In genomic region chr2:121866071-121866601, GRCm38 (mm10) we compare ENCODE assay signal across 8 mouse cellular contexts. TPM values are rescaled to one million over a fixed set of nuclear protein-coding genes. Genes with fewer than 3 reads are reported as not detected.
DNase-seq lines count a peak whose midpoint lies in the region; ATAC-seq and TF ChIP-seq lines count a peak whose summit lies in the region.

No protein-coding gene starts in this region.

- H3K9me3 ChIP-seq in heart, embryonic 14.5 days (ENCODE audit: control insufficient read depth, low read length), result no peaks in the 10 kb centered on the region
- no peaks in the 10 kb centered on the region for H3K9me3 ChIP-seq in lung, embryonic 15.5 days

- no peak for TF ChIP-seq CTCF in liver, adult 2 months (IDR thresholded peaks at IDR 0.05; ENCODE audit: low read depth, low read length)
- no peak for TF ChIP-seq CTCF in olfactory bulb, adult 2 months (IDR thresholded peaks at IDR 0.05; ENCODE audit: insufficient read depth, low read depth, low read length)

- peak overlapping the region; percentile 33; the same call in 1 of the 2 replicates for H3K9ac ChIP-seq in liver, adult 2 months (ENCODE audit: low read depth, low read length)
- peak overlapping the region; percentile 81 for H3K9ac ChIP-seq in heart, embryonic 14.5 days (ENCODE audit: low read length)
- peak overlapping the region; percentile 70 for H3K9ac ChIP-seq in lung, embryonic 15.5 days

- H3K27ac ChIP-seq in liver, adult 2 months (replicated peaks; ENCODE audit: insufficient read depth, low read depth, low read length), result no peak overlapping the region
- peak overlapping the region; percentile 53 to 70 for H3K27ac ChIP-seq in heart, embryonic 14.5 days (replicated peaks in 1 of 2; ENCODE audit: control insufficient read depth in 1 of 2, insufficient read depth in 1 of 2, low read depth in 2 of 2, low read length in 2 of 2)
- peak overlapping the region; percentile 75 for H3K27ac ChIP-seq in lung, embryonic 15.5 days
- H3K27ac ChIP-seq in olfactory bulb, adult 2 months (ENCODE audit: insufficient read depth, low read depth, low read length), result peak overlapping the region; percentile 83

- DNase-seq in liver, adult 2 months (ENCODE audit: extremely low read depth, low read depth, low spot score), result peak; percentile 10
- DNase-seq in liver, result no peak
- peak; percentile 10 for DNase-seq in c-Kit-positive CD71-positive TER-119-positive erythroid progenitor cells, embryonic 14.5 days (ENCODE audit: low spot score)
- DNase-seq in layer of hippocampus, adult 18-20 months (ENCODE audit: low spot score in 2 of 2), result peak; percentile 58 to 71
- DNase-seq in spleen, postnatal 36 days (ENCODE audit: low spot score in 2 of 2), result no peak

- H3K4me2 ChIP-seq in heart, embryonic 14.5 days (ENCODE audit: low read length), result peak overlapping the region; percentile 83
- peak overlapping the region; percentile 86 for H3K4me2 ChIP-seq in lung, embryonic 15.5 days

- H3K4me3 ChIP-seq in liver, adult 2 months (ENCODE audit: insufficient read depth, low read depth, low read length), result peak overlapping the region; percentile 87
- H3K4me3 ChIP-seq in heart, embryonic 14.5 days (ENCODE audit: control insufficient read depth in 1 of 2, insufficient read depth in 1 of 2, low read depth in 1 of 2, low read length in 2 of 2), result peak overlapping the region; percentile 57 to 67
- peak overlapping the region; percentile 75 for H3K4me3 ChIP-seq in lung, embryonic 15.5 days
- H3K4me3 ChIP-seq in olfactory bulb, adult 2 months (ENCODE audit: insufficient read depth, low read depth, low read length), result peak overlapping the region; percentile 98

- H3K36me3 ChIP-seq in liver, adult 2 months (ENCODE audit: control insufficient read depth, insufficient read depth, low read length), result no peaks in the 10 kb centered on the region
- H3K36me3 ChIP-seq in heart, embryonic 14.5 days (ENCODE audit: control insufficient read depth, insufficient read depth, low read length), result 0 out of 2 replicates have a peak, but pooled peaks cover 4% of the 10 kb centered on the region
- H3K36me3 ChIP-seq in lung, embryonic 15.5 days, result no peaks in the 10 kb centered on the region

- H3K79me2 ChIP-seq in liver, adult 2 months (ENCODE audit: control insufficient read depth, insufficient read depth, low read length), result no peaks in the 10 kb centered on the region

- TF ChIP-seq POLR2A in liver, adult 2 months (IDR thresholded peaks at IDR 0.05; ENCODE audit: extremely low read depth, insufficient read depth, low read length), result no peak
- no peak for TF ChIP-seq POLR2A in olfactory bulb, adult 2 months (IDR thresholded peaks at IDR 0.05; ENCODE audit: insufficient read depth, low read depth, low read length)

- ATAC-seq in heart, embryonic 14.5 days (ENCODE audit: insufficient number of reproducible peaks, insufficient read depth, low FRiP score, low read depth), result no peak
- no peak for ATAC-seq in lung, embryonic 15.5 days (ENCODE audit: borderline replicate concordance, extremely low read depth, low FRiP score, low TSS enrichment)

- peaks cover 8% of the 10 kb centered on the region; the same call in 1 of the 2 replicates for H3K27me3 ChIP-seq in liver, adult 2 months (ENCODE audit: control insufficient read depth, insufficient read depth, low read length)
- H3K27me3 ChIP-seq in heart, embryonic 14.5 days (ENCODE audit: control insufficient read depth, insufficient read depth, low read length), result no peaks in the 10 kb centered on the region
- H3K27me3 ChIP-seq in lung, embryonic 15.5 days, result no peaks in the 10 kb centered on the region

- peaks cover 13% of the 10 kb centered on the region for H3K4me1 ChIP-seq in liver, adult 2 months (ENCODE audit: control insufficient read depth, insufficient read depth, low read length)
- H3K4me1 ChIP-seq in heart, embryonic 14.5 days (ENCODE audit: control insufficient read depth in 2 of 2, insufficient read depth in 2 of 2, low read length in 2 of 2), result peaks cover 0 to 9% of the 10 kb centered on the region in 2 experiments; a peak in 1 of 4 replicates
- H3K4me1 ChIP-seq in lung, embryonic 15.5 days, result peaks cover 15% of the 10 kb centered on the region
- H3K4me1 ChIP-seq in olfactory bulb, adult 2 months (ENCODE audit: control insufficient read depth, insufficient read depth, low read length), result peaks cover 2% of the 10 kb centered on the region; the same call in 1 of the 2 replicates

- 4% methylated on average over 18 of the region's 18 CpGs for WGBS in liver, adult 2 months
- WGBS in heart, embryonic 14.5 days, result under 1% methylated on average over 18 of the region's 18 CpGs
- WGBS in lung, embryonic 15.5 days, result 3% methylated on average over 18 of the region's 18 CpGs
- under 1% methylated on average over 18 of the region's 18 CpGs for WGBS in olfactory bulb, adult 2 months

RNA-seq across cellular contexts. Expression of gene Casc4, which starts 0.6 kb away (rescaled TPM):
- total RNA-seq in liver, adult 2 months (2014; rRNA removed), result 5.1 TPM in 2 replicates
- 0.60 and 0.61 TPM in 2 replicates for polyA plus RNA-seq in liver, adult 2 months (2012; rRNA removed)
- polyA plus RNA-seq in heart, embryonic 14.5 days (2014; fragmentation: Nextera tagmentation; extraction: Ambion mirVana), result 15.2 and 16.4 TPM in 2 replicates
- 100 to 1,000 TPM in 1 of 2 experiments, 10 to 100 TPM in 1; 98.8 to 103 TPM for total RNA-seq in layer of hippocampus, adult 18-20 months (2021)
- polyA plus RNA-seq in lung, embryonic 15.5 days (2015; fragmentation: Nextera tagmentation; extraction: Ambion mirVana), result 18.5 and 18.8 TPM in 2 replicates
- polyA plus RNA-seq in olfactory bulb, adult 2 months (2012; ENCODE audit: insufficient read depth, insufficient read length, low replicate concordance, missing spikeins), result not detected in 2 replicates

RNA-seq across cellular contexts. Expression of gene Frmd5, which starts 59.2 kb away (rescaled TPM):
- total RNA-seq in liver, adult 2 months (2014; rRNA removed), result 0.27 TPM in 1 of 2 replicates, not detected in the other
- polyA plus RNA-seq in liver, adult 2 months (2012; rRNA removed), result 0.12 TPM in 1 of 2 replicates, not detected in the other
- polyA plus RNA-seq in heart, embryonic 14.5 days (2014; fragmentation: Nextera tagmentation; extraction: Ambion mirVana), result 38.9 and 40.8 TPM in 2 replicates
- 10 to 100 TPM; 33.5 to 37.9 TPM for total RNA-seq in layer of hippocampus, adult 18-20 months (2021)
- polyA plus RNA-seq in lung, embryonic 15.5 days (2015; fragmentation: Nextera tagmentation; extraction: Ambion mirVana), result 3.3 and 4.1 TPM in 2 replicates
- polyA plus RNA-seq in olfactory bulb, adult 2 months (2012; ENCODE audit: insufficient read depth, insufficient read length, low replicate concordance, missing spikeins), result not detected in 2 replicates

Comparison
In these comparisons a context has a peak if more than half of its experiments do, and no peak if none do; other contexts are left out.
1. DNase-seq: peak in liver, adult 2 months (single experiment), c-Kit-positive CD71-positive TER-119-positive erythroid progenitor cells, embryonic 14.5 days (single experiment) and layer of hippocampus, adult 18-20 months (2 of 2); none in liver (single experiment) and spleen, postnatal 36 days (0 of 2).
2. Peak in every context shown above with its lines, with median percentiles within 50 percentile points of each other: H3K4me3 ChIP-seq and H3K9ac ChIP-seq.